Mouse (Mus musculus) kidney, postnatal 14 days (tissue): ENCODE data around the gene Kdm5b.

Source experiments
- DNase-seq: peaks from one replicate; pipeline ENCODE4 v3.0.0; 2022; ENCODE audit warnings: mixed read lengths

The Kdm5b gene

DNA sequence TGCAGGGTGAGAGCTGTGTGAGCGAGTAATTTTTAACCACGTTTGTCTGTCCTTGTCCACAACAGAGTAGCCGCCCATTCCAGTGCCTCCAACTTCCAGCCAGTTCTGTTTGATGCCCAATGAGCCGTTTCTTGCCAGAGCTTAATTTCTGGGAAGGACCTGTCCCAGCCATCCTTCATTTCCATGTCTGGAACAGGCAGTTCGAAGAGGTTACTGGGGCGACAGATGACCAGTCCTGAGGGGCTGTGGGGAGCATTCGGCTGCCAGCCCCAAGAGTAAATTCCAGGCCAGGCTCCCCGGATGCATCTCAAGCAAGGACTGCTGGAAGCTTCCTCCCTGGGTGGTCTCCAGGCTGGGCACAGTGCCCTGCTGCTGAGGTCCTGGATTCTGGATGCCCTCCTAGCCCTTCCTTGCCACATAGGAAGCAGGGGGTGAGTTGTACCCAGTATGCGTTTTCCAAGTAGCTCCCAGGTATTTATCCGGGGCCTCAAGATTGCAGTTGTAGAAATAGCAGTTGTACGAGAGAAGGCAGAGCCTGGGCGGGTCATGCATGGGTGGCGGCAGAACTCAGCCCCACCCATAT, 91.4 kb downstream of the Kdm5b start:
- peak; percentile 56 for DNase-seq

GRCm38 (mm10) chr1:134651851-134652398, 92.0 kb downstream of the Kdm5b start:
- peak; percentile 46 for DNase-seq

GRCm38 (mm10) chr1:134653603-134654257, 93.8 kb downstream of the Kdm5b start:
- no peak for DNase-seq

DNA sequence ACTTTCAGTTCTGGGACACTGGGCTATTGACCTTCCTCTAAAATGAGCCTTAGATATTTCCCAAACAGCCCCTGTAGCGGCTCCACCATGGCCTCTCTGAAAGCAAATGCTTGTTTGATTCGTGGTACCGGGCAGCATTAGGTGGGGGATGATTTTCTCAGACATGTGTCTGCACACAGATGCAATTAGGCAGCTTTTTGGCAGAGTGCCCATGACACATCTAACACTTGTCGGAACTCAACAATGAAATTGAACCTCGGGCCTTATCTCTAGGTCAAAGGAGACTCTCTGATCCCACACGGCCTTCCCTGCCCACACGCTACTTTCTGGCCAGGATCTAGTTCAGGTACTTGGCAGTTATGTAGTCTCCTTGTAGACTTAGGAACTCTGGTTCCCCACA, 98.9 kb downstream of the Kdm5b start:
- no peak for DNase-seq

DNA sequence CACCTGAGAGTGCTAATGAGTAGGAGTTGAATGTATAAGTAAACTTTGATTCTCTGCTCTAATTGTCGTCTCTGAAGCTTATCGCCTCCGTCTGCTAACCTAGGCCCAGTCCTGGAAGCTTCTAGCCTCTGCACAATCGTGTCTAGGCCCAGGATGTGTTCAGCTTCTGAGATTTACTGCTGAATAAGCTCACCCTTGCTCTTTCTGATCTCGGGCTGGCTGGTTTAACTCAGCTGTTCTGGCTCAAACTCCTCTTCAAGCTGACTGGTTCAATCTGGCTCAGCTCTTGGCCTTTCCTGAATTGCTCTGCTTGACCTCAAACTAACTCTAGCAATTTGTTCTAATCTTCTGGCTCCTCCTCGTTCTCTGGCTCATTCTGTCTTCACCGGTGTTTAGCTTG, 100.2 kb downstream of the Kdm5b start:
- DNase-seq: peak; percentile 31

- DNase-seq: no peak
These were observed 111.5 kb downstream of the Kdm5b start for GRCm38 (mm10) chr1:134671234-134672070.

GRCm38 (mm10) chr1:134674312-134674711, 114.3 kb downstream of the Kdm5b start:
- no peak for DNase-seq

DNA sequence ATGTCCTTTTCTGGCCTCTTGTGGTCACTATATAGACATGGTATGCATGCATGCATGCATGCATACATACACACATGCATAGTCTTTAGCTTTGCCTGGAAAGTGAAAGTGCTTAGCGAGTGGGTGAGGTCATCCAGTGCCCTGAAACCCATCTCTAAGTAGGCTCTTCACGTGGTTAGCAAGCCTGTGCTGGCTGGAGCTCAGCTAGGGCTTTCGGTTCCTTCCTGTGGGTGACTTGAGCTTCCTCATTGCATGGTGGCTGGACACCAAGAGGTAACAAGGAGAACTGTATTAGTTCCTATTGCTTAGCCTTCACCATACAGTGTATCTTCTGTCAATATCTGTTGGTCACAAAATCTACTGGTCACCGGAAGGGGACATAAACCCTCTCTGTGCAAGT, 119.5 kb downstream of the Kdm5b start:
- DNase-seq: no peak

DNA sequence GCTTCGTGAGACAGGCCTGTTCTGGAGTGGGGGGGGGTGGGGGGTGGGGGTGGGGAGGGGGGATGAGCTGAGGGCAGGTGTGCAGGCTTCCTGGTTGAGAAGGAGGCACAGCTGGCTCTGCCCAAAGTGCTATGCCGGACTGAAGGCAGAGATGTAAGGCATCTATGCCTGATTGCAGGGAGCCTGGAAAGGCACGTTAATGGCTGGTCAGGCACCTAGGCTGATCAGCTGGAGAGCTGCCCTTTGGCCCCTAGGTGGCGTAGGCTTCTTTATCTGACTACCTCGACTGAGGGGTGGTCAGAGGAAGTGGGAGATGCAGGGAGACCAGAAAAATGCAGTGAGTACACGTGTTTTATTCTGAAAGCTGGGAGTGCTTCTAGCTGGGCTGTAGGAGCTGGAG, 120.6 kb downstream of the Kdm5b start:
- no peak for DNase-seq

- no peak for DNase-seq
These were observed 122.5 kb downstream of the Kdm5b start for GRCm38 (mm10) chr1:134682460-134682859.
